Mouse (Mus musculus) G1E (cell line): ENCODE results near the gene Prtn3.

Experiments
- CTCF ChIP-seq: IDR thresholded peaks from 2 replicates; pipeline ENCODE4 v1.5.1; 2012; ENCODE audit warnings: low read depth, low read length, inconsistent platforms, mixed read lengths
- POLR2AphosphoS5 ChIP-seq: IDR thresholded peaks from 2 replicates; pipeline ENCODE4 v1.6.1; 2012; ENCODE audit warnings: low read depth, low read length, inconsistent platforms; ENCODE audit not compliant: insufficient replicate concordance
- TAL1 ChIP-seq: conservative IDR thresholded peaks from 2 replicates; pipeline ENCODE4 v1.6.1; 2012; ENCODE audit warnings: low read depth, low read length, inconsistent platforms, mixed read lengths

GRCm38 (mm10) chr10:79831583-79831982 is 42.7 kb upstream of the Prtn3 start:
- TF ChIP-seq TAL1 (no peak), POLR2AphosphoS5 (no peak), CTCF (no peak)
